Mouse (Mus musculus) right cerebral cortex, postnatal 4 days (tissue): ENCODE results near the gene Itpr2.

Source experiments
- DNase-seq: peaks from one replicate; pipeline ENCODE4 v3.0.0-alpha.2; 2022

The Itpr2 gene

DNA sequence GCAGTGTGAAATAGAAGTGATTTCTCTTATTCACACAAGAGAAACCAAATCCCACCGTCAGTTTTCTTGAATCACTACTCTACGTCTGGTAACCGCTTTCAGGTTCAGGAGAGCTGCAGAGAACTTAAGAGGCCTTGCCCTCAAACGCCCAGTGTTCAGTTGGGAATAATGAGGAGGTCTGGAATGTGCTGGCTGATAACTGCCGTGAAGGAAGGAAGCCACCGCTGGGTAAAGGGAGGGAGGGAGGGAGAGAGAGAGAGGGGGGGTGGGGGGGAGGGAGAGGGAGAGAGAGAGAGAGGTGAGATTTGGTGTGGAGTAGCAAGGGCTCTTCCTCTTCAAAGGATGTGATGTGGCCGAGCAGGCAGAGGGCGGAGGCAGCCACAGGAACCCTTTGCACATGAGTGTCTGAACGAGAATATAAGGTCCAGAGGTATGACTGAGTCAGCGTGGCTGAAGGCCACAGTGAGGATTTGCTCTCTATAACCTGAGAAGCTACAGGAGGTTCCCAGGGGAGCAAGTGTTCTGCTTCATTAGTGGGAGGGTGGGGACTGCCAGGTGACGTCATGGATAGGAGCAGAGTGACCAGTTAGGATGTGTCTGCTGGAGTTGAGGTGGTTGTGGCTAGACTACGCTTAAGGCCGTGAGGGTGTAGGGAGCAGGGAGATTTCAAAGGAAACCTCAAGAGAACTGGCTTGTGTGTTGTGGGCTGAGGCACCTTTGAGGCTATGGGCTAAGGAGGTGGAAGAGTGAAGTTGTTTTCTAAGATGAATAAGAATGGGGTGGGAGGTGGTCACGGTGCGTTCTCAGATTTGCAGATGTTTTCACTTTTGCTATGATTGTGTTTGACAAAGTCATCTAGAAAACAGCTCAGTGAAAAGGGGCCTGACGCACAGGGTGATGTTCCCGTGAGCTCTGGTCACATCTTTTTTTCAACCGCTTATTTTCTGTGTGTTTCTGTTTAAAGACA is 421.2 kb downstream of the Itpr2 start:
- no peak for DNase-seq

DNA sequence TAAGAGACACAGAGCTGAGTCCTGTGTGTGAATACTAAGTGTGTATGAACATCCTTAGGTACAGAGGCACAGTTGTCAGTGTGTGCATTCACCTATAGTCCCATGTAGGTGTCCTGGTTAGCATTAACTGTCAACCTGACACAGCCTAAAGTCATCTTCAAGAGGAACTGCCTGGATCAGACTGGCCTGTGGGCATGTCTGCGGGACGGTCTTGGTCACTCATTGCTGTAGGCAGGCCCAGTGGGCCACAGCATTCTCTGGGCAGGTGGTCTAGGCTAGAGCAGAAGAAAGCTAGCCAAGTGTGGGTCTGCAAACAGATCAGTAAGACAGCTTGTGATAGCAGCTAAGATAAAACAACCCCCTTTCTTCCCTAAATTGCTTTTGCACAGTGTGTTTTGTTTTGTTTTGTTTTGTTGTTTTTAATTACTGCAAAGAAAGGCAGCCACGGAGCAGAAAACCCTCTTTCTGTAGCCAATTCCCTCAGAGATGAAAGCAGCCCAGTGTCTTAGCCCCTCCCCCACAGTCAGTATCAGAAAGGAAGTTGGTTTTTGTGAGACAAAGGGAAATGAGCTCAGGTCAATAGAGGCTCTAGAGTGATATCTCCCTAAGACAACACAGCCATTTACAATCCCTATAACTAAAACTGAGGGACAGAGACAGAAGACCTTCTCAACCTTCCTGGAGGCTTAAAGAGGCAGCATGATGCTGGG is 422.1 kb downstream of the Itpr2 start:
- no peak for DNase-seq

DNA sequence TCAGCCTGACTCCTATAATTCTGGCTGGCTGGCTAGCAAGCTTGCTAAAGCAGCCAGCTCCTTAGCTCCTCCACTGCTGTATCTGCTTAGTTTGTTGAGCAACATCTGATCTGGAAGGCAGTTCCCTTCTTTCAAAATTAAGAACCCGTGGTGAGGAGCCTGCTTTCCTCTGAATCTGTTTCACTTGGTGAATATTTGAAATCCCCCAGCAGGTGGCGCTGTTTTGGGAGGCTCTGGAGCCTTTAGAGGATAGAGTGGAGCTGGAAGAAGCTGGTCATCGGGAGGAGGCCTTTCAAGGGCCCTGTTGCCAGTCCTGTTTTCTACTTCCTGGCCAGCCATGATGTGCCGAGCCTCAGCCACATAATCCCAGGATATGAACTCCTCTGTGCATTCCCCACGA is 422.8 kb downstream of the Itpr2 start:
- peak; percentile 83 for DNase-seq

- no peak for DNase-seq
Observed at GRCm38 (mm10) chr6:146078136-146078535, 423.9 kb downstream of the Itpr2 start.

- DNase-seq, result no peak
Observed at GRCm38 (mm10) chr6:146077124-146077889, 424.7 kb downstream of the Itpr2 start.

DNA sequence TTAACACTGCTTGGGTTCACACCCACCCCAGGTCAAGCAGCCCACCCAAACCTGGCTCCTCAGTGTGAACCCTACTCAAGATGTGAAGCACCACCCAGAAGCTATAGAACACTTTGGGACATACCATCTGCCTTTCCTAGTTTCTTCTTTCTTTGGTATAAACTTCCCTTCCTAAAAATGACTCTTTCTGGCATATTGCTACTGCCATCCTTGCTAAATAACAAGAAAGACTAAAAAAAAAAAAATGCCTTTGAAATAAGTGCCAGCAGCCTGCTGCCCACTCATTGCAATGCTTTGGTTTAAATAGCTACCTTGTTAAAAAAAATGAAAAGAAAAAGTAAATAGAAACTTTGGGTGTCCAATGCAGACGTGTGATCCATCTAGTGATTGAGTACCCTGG is 429.2 kb downstream of the Itpr2 start:
- DNase-seq, result no peak

DNA sequence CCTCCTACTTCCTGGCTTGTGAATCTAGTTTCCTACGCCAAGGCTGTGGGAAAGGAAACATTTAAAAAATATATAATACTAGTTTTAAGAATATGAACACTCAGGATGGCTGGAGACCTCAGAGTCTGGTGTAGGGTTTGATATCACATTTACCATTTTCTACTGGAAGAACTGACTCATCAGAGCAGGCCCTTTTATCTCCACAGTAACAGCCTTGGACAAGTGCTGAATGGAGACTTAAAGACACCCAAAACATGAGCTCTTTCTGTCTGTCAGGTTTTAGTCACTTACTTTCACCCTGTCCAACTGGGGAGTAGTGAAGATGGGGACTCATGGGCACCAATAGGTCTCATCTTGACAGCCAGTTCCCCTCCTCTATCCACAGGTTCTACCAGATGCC is 430.1 kb downstream of the Itpr2 start:
- no peak for DNase-seq
